Mouse (Mus musculus): Measurements from ENCODE around the gene Kcnk5.

Gene Kcnk5

DNA sequence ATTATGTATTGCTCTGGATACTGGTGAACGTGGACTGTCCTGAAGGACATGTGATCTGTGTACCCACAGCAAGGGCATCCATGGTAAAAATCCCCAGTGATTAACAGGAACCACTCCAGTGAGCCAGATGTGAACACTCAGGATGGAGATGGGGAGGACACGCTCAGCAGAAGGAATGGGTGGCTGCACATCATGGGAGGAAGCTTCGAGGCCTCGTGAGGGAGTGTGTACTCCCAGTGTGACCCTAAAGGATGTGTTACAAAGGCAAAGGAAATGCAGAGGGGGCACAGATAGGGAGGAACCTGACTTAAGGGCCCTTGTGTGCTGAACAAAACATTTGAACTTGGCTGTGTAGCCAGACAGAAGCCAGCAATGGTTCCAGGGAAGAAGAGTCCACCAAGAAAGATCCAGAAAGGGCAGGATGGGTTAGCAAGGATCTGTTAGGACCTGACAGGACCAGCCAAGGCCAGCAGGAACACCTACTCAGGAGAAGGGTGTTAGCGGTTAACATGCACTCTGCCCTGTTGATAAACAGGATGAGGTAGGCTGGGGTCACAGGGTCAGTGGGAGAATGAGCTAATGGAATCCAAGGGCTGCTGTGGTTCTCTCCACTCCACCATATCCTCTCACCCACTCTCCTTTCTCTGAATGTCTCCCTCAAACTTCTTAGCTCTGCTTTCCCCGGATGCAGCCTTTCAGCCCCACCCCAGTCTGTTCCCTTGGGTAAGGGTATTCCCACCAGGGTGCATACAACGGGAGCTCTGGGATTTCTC lies 68.2 kb downstream of the Kcnk5 start:
- DNase-seq: no peak

DNA sequence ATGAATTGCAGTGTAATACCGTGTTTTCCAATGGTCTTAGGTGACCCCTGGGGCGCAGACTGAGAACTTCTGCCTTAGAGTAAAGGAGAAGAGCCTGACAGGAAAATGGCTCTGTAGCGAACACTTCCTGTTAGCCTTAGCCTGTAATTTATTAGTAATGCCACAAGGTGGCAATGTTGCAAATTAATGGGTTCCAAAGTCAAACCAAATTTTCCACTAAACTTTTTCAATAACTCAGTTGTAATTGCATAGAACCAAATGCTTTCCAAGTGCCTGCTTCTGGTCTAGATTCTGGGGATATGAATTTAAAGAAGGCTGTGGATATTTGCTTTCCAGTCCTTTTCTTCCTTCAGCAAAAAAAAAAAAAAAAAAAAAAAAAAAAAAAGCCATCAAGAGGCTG lies 69.4 kb downstream of the Kcnk5 start:
- DNase-seq: no peak

DNA sequence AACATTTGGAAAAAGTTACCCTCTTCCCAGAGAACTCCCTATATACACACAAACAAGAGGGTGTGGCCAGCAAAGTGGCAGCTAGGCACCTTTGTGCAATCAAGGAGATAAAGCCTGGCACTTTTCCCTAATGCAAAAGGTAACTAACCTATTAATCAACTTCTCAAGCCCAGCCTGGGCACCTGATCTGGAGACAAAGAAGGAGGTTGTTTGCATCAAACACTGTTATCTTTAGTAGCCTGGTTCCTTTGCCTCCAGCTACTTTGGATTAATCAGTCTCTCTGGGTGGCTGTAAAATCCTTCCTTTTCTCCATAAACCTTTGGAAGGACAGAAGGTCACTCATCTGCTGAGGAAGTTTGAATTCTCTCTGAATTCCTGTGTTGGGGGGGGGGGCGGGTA lies 70.7 kb downstream of the Kcnk5 start:
- DNase-seq: no peak

DNA sequence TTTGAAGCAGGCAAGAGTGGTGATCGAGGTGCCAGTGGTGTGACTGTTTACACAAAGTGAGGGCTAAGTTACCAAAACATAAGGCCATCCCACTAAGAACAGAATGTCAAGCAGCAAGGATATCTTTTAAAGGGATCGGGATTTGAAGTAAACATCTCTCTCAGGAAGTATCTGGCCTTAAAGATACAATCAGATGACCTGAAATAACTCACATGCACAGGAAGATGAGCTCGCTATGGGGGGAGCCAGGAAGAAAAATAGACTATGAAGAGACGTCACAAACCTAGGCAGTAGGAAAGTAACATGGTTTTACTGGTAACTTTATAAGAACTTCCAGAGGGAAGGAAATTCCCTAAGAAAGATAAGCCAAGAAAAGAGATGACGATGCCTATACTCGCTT lies 75.3 kb downstream of the Kcnk5 start:
- no peak for DNase-seq

DNA sequence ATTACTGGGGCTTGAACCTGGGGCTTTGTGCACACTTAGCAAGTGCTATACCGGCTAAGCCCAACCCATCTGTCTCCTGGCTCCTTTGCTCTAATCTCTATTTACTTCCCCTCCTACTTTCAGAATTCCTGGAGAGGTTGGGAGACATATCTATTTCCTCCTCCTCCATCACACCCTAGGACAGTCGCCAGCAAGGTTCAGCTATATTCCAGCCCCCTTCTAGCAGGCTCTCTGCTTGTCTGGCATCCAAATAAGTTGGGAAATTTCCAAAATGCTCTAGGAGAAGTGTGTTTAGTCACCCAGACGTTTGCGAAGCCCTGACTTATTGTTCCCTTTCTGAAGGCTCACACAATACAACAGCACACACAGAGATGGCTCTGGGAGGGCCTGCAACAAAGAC lies 78.4 kb downstream of the Kcnk5 start:
- no peak for DNase-seq

DNA sequence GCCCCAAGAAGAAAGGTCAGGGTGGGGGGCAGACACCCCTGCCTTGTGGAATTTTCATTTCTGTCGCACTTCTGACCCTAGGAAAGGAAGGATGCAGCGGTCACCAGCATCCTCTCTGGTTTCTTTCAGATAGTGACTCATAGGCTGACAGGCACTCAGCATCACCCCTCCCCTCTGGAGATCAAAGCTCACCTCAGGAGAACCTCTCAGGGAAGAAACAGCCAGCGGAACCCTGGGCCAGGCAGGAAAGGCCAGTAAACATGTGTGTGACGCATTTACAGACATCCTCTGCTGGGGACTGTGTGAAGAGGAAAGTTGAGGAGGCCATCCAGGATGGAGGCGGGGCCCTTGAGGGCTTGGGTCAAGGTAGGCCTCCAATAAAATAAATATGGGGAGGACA lies 83.5 kb downstream of the Kcnk5 start:
- DNase-seq: no peak

DNA sequence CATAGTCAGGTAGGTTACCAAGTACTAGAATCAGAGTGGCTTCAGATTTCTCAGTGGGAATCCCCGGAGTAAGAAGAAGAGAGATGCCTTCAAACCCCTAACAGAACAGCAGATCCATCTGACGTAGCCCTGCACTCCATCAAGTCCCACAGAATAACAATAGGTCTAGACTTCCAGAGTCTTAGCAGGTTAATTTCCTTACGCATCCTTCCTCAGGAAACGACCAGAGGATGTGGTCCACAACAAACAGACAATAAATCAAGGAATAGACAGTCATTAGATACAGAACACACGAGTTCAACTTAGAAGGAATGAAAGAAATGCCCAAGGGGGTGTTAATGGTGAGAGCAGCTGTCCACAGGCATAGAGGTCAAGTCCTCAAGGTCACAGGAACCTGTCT lies 86.7 kb downstream of the Kcnk5 start:
- DNase-seq: no peak

DNA sequence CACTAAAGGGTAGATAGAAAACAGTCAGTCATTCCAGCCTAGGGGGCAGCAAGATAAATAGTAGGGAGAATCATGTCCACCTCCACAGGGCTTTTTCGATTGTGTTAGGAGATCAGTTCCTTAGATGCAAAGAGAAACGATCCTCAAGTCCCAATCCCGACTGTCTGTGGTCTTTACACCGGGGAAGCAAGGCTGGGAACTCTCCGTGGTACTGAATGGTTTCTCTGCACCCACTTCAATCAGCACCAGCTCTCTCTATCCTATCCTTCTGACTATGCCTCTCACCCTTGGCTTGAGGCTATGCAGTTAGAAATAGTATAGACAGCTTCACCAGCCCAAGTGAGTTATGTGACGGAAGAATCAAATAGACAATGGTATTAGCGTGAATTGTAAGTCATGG lies 88.1 kb downstream of the Kcnk5 start:
- DNase-seq: no peak

Measured in cerebellum, postnatal 14 days (tissue).